Mouse (Mus musculus) ovary, postnatal 10 days (tissue): ENCODE measurements around the gene Opcml.

Source experiments
- DNase-seq: peaks from one replicate; pipeline ENCODE4 v3.0.0; 2022; ENCODE audit warnings: low spot score

Opcml gene

DNA sequence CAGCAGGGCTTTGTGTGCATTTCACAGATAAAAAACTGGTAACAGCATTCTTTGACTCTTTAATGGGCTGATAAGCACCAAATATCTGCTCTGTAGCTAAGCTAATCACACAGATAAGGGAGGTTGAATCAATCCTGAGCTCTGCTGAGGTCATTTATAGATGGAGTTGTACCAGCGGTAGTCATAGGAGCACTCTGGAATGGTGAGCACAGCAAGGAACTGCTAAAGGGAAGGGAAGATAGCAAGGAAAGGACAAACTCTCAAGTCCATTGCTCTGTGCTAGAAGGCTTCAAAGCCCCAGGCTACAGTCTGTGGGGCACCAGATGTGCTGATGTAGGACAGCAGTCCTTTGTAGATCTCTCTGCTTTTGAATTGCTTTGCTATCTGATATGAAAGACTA lies 529.2 kb downstream of the Opcml start:
- DNase-seq: no peak

DNA sequence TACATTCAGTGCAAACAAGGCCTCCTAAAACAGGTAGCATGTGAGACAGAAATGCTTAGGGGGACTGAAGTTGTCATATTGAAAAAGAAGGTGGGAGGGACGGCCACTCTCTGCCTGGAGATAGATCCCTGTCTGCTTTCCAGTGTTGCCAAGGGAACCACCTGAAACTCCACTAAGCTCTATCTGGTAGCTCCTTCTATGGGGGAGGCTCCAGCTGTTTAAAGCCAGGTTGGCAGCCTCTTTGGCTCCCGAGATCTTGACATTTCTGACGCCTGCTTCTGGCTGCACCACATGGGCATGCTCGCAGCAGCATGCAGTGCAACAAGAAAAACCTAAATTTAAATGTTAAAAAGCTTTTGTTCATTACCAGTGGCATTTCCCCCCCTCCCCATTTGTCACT lies 537.4 kb downstream of the Opcml start:
- no peak for DNase-seq

- DNase-seq: no peak
Observed at GRCm38 (mm10) chr9:28328434-28328833, 537.9 kb downstream of the Opcml start.

GRCm38 (mm10) chr9:28329477-28329876 lies 538.9 kb downstream of the Opcml start:
- DNase-seq: no peak

DNA sequence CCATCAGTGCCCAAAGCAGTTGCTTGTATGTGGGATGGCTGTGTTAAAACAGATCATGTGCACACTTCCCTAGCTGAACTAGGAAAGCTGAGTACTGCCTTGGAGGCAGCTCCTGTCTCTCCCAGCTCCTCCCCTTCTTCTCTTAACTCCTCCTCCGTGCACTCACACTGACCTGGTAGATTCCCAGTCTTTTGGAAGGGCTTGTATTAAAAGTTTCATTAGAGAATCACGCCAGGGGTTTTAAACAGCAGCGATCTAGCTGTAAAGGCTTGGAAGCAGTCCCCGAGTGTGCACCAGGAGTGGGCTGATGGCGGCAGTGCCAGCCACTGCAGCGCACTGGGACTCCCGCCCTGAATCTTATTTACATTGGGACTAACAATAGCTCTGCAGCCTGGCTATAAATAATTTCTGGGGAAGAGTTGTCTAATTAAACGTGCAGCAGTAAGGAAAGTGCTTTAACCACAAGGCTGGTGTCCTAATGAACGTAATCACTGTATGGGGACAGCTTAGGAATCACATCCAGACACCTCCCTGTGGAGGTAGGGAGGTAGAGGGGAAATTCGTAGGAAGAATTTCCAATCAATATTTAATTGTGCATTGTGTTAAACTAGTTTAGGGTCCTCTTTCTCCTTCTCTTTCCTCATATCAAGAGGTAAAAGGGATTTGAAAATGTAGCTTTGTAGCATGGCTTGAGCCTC lies 546.1 kb downstream of the Opcml start:
- no peak for DNase-seq

DNA sequence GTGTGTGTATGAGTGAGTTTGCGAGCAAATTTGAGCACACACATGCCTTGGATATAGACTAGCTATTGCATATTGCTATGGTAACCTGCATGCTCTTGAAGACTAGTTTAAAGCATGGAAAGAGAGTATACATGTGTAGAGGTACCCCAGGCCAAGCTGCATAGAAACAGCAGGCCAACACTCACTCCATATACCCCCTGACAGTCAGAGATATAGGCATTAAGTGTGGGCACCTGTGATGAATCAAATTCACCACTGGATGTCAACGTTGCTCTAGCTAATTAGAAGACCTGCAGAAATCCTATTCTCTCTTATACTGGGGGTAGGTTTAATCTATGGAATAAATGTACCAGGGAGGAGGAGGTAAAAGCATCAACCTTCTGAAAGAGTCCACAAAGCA lies 547.3 kb downstream of the Opcml start:
- no peak for DNase-seq

DNA sequence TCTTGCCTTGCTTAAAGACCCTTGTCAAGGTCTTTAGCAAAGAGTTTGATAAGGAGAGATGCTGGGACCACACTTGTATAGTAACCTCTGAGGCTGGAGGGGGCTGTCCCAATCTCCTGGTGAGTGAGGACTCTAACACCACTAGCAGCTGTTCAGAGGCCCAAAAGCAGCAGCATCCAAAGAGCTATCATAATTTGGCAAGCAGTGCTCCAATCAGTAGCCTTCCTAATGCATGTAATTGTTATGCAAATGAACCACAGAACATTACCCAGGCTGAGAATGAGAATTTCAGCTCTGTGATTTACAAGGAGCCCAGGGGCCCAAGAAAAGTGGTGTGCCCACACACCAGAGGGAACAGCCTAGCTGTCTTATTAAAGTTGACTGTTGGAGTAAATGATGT lies 564.4 kb downstream of the Opcml start:
- no peak for DNase-seq

DNA sequence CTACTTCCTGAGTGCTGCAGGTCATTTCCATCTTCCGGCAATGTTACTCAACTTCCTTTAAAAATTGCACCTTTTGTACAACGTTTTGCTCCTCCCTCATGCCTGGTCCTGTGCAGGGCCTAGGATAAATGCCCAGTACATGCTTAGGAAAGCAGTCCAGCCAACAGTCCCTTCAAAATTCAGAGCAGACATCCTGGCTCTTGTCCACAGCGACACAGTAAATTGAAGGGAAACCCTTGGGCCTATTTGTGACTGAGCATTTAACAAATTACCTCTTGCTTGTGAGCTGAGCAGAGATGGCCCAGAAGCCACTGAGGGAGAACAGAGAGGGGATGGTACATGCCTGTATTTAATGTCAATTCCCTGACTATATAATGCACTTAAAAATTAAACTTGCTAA lies 567.4 kb downstream of the Opcml start:
- DNase-seq: no peak

GRCm38 (mm10) chr9:28360691-28361090 lies 570.1 kb downstream of the Opcml start:
- DNase-seq: no peak

- DNase-seq: no peak
Observed at GRCm38 (mm10) chr9:28364473-28365159, 574.0 kb downstream of the Opcml start.

GRCm38 (mm10) chr9:28365160-28365473 lies 574.5 kb downstream of the Opcml start:
- no peak for DNase-seq

DNA sequence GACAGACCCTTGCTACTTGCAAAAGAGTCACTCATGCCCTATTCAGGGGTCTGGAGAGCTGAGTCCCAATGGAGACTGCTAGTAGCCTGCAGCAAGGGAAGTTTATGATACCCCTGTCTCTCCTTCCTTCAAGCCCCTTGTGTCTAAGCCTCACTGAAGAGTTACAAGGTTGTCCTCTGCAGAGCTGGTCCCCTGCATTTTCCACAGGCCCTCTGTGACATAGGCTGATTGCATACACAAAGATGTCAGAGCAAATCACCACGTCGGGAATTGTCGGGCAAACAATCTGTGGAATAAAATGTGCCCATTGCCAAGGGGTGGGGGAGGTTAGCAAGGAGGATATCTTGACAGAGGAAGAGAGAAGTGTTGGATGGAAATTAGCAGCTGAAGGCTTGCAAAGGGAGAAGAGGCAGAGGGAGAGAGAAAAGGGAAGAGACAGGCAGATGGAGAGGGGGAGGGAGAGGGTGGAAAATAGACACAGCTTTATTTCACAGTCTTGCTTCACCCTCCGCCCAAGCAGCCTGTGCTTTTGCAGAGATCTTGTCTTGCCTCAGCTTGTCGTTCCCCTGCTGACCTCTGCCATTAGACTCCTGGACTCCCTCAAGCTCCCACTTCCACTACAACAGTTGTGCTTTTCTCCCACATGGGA lies 596.1 kb downstream of the Opcml start:
- DNase-seq: no peak

GRCm38 (mm10) chr9:28395222-28395621 lies 604.6 kb downstream of the Opcml start:
- DNase-seq: no peak

DNA sequence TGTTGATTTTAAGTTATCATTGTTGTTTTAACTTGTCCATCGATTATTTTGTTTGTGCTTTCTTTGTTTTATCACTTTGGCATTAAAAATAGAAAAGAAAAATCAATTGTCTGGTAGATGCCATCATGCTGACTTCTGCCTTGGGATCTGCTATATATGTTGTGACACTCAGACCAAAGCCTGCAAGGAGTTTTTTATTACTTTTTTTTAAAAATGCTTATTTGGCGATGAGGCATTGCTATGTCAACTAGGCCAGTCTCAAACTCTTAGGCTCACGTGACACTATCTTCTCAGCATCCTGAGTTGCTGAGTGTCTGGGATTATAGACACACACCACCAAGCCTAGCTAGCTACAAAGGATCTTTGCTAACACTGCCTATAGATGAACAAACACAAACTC lies 605.1 kb downstream of the Opcml start:
- DNase-seq: no peak

DNA sequence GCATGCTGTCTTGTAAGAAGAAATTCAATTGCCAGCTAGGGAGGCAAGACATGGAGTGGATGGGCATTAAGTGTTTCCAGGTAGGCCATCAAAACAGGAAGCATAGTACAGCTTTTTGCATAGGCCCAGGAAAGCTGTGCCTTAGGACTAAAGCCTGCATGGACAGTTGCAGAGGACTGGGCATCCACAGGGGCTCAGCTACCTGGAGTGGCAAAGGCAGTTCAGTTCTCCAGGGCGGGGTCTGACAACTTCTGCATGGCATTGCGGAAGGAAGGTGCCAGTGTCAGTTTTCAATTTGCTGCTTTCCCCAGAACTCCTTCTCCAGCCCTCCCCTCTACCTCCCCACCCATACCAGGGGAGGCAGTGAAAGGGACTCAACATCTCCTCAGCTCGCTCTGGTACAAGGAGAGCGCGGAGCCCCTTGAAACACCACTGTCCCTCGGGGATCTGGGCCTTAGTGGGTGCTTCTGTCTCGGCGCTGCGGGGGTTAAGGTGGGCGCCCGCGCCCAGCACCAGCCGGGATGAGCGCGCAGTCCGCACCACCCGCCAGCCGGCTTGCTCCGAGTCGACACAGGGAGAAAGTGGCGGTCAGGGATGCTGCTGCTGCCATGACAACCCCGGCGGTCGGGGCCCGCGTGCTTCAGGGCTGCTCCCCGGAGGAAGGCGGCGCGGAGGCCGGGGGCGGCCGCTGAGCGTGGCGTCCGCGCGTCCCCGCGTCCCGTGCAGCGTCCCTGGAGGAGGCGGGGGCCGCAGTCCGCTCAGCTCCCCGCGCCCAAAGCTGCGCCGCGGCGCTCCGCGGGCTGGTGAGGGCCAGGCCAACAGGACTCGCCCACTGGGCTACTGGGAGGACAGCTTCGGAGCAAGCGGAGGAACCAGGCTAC lies 612.4 kb downstream of the Opcml start:
- peak; percentile 6 for DNase-seq

- DNase-seq: no peak
Observed at GRCm38 (mm10) chr9:28403831-28404562, 613.4 kb downstream of the Opcml start.

DNA sequence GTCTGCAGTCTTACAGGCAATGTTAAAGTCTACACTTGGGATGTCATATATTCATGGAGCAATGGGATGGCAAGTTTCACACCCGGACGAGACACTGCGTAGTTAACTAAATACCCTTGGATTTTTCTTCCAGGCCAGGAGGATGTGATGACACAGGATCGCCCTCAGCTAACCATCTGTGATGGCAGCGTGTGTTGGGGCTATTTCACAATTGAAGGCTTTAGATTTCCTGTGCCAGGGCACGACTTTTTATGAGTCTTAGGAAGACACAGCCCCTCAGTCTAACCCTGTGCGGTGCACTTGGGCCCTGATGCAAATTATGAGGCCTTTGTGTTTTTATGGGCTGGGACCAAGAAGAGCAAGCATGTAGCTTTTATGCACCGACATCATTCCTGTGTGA lies 614.0 kb downstream of the Opcml start:
- DNase-seq: no peak

DNA sequence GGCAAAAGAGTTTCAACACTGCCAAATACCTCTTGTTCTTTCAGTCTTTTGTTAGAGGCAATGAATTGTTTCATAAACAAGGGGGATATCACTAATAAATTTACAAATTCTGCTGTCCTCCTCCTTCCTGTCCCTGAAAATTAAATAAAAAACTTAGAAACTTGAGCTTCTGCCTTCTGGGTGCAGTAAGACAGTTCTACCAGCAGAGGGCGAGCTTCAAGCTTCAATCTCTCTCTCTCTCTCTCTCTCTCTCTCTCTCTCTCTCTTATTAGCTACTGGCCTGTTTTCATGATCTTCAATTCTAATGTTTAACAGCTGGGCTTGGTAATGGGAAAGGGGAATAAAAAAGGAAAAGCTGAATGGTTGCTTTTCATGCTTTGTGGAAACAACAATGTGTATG lies 615.2 kb downstream of the Opcml start:
- no peak for DNase-seq

DNA sequence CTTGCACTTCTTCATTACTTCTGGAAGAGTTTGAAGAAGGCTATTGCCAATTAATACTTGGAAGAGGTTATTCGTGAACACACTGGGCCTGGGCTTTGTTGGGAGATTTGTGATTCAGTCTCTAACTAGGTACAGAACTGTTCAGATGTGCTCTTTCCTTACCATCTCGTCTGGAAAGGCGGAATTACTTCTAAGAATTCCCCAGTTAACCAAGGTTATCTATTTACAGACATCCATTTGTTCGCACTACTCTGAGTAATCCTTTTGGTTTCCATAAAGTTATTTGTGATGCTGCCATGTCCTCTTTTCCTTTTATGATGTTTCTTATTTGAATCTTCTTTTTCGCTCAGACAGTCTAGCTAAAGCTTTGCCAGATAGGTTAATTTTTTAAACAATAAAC lies 630.2 kb downstream of the Opcml start:
- no peak for DNase-seq

- DNase-seq: no peak
Observed at GRCm38 (mm10) chr9:28423407-28423806, 632.8 kb downstream of the Opcml start.

GRCm38 (mm10) chr9:28432159-28432558 lies 641.6 kb downstream of the Opcml start:
- no peak for DNase-seq

DNA sequence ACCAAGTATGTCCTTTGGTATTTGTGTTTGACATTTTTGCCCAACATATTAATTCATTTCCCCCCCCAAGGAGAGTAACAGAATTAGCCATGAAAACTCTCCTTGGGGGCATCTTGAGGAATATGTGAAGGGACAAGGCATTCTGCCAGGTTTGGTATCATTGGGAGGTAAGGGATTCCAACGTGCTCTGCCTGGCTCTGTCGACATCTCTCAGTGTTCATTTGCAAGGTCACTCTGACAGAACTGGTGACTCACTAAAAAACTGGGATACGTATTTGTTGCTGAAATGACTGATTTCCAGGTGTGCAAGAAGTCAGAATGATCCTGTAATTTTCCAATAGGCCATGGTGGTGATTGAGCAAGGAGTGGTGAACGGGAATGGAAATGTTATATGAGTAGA lies 648.2 kb downstream of the Opcml start:
- DNase-seq: no peak
